ENCODE assay signal across 9 mouse cellular contexts in the genomic region with DNA sequence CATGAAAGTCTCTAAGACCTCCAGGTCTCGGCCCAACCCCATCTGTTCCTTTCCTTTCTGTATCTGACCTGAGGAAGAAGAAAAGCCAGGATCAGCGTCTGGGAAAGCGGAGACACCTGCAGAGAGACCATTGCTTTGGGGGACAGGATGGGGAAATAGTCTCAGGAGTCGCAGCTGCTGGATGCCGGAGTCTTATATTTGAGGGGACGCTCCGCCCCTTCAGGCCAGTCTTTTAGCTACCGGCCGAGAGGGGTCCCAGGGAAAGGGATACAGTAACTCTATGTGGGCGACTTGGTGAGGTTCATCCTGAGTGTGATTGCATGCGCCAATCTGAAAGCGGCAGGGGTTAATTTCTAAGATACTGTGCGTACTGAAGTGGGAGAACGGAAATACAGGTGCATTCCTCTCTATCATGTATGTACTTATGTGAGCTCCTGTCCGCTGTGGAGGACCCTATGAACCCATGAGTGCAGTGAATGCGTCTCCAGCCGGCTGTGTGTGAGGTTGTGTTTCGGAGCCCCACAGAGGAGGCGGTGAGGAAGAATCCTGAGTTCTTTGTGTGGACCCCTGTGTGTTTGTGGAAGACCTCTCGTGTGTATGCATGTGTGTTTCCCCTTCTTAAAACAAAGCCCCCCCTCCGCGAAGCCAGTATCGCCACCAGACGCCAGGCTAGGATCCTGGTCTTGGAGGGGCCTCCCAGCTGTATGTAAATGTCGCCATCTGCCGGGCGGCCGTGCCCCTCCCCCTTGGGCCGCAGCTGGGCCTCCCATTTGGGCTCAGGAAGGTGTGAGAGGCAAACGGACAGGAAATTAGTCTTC. TPM values are rescaled to one million over a fixed set of nuclear protein-coding genes. Genes with fewer than 3 reads are reported as not detected.
DNase-seq lines count a peak whose midpoint lies in the region; ATAC-seq and TF ChIP-seq lines count a peak whose summit lies in the region.
"Had no signal": no experiment of that assay in that cellular context is flagged by ENCODE, and none has a peak within 500 bp of the region (broad histone marks: within the 10 kb centered on the region; RNA-seq: fewer than 3 reads in every experiment).

A gene (minus strand): TSS at position 623 of the 818 bp plus-strand sequence.

- no peaks in the 10 kb centered on the region for H3K36me3 ChIP-seq in kidney, adult 2 months (ENCODE audit: control insufficient read depth, insufficient read depth, low read length)
- peaks cover 16% of the 10 kb centered on the region for H3K36me3 ChIP-seq in liver, postnatal 0 days (replicated peaks; ENCODE audit: insufficient read depth, low read length)
- peaks cover 22% of the 10 kb centered on the region for H3K36me3 ChIP-seq in neural tube, embryonic 12.5 days

- TF ChIP-seq EP300 in liver, postnatal 0 days (IDR thresholded peaks at IDR 0.05; ENCODE audit: low read depth): no peak

- peak; percentile 44; the same call in 1 of the 2 replicates for ATAC-seq in liver, postnatal 0 days
- ATAC-seq in neural tube, embryonic 12.5 days (ENCODE audit: low FRiP score, low read depth): peak; percentile 83

- peak; percentile 50 for TF ChIP-seq CTCF in kidney, adult 2 months (conservative IDR thresholded peaks at IDR 0.05; ENCODE audit: insufficient read depth, insufficient read length, low read depth, low read length)
- peak; percentile 73 for TF ChIP-seq CTCF in liver, postnatal 0 days (IDR thresholded peaks at IDR 0.05; ENCODE audit: low read depth)

- no peak within 1 kb of the TSS for H3K27ac ChIP-seq in kidney, adult 2 months (ENCODE audit: insufficient read depth, low read depth, low read length)
- no peak within 1 kb of the TSS for H3K27ac ChIP-seq in liver, postnatal 0 days (ENCODE audit: low read depth)
- peak within 1 kb of the TSS; percentile 77 for H3K27ac ChIP-seq in neural tube, embryonic 12.5 days

- WGBS in kidney, adult 2 months: 3% methylated on average over 30 of the region's 30 CpGs
- 3% methylated on average over 30 of the region's 30 CpGs for WGBS in liver, postnatal 0 days (ENCODE audit: insufficient replicate concordance)
- 1% methylated on average over 30 of the region's 30 CpGs for WGBS in neural tube, embryonic 12.5 days

- H3K9me3 ChIP-seq in liver, postnatal 0 days (ENCODE audit: low read length): no peaks in the 10 kb centered on the region
- no peaks in the 10 kb centered on the region for H3K9me3 ChIP-seq in neural tube, embryonic 12.5 days

- no peak for TF ChIP-seq POLR2A in kidney, adult 2 months (IDR thresholded peaks at IDR 0.05; ENCODE audit: low read depth, low read length)

- H3K27me3 ChIP-seq in kidney, adult 2 months (replicated peaks; ENCODE audit: control insufficient read depth, insufficient read depth, low read length): no peaks in the 10 kb centered on the region
- peaks cover 50% of the 10 kb centered on the region for H3K27me3 ChIP-seq in liver, postnatal 0 days (ENCODE audit: insufficient read depth, low read length)
- peaks cover 8% of the 10 kb centered on the region; the same call in 1 of the 2 replicates for H3K27me3 ChIP-seq in neural tube, embryonic 12.5 days (replicated peaks)

- DNase-seq in right cerebral cortex, adult 2 months (ENCODE audit: low spot score in 2 of 2): peak; percentile 33 to 34
- no peak for DNase-seq in right cerebral cortex, postnatal 36 days (ENCODE audit: low spot score in 2 of 2)
- DNase-seq in c-Kit-positive CD71-negative TER-119-negative erythroid progenitor cells, embryonic 14.5 days (ENCODE audit: low read depth): peak; percentile 42
- DNase-seq in heart, adult 8-10 months (ENCODE audit: low spot score): peak; percentile 28
- DNase-seq in kidney, adult 2 months: peak; percentile 43
- DNase-seq in liver, postnatal 0 days: peak; percentile 72
- DNase-seq in thymus, postnatal 36 days: peak; percentile 58 to 68

- no peaks in the 10 kb centered on the region for H3K4me1 ChIP-seq in kidney, adult 2 months (ENCODE audit: control insufficient read depth, insufficient read depth, low read length)
- peaks cover 2% of the 10 kb centered on the region for H3K4me1 ChIP-seq in liver, postnatal 0 days (ENCODE audit: insufficient read depth)
- H3K4me1 ChIP-seq in neural tube, embryonic 12.5 days: peaks cover 28% of the 10 kb centered on the region

- H3K4me3 ChIP-seq in kidney, adult 2 months (ENCODE audit: insufficient read depth, low read depth, low read length): no peak within 1 kb of the TSS
- peak within 1 kb of the TSS; percentile 19; the same call in 1 of the 2 replicates for H3K4me3 ChIP-seq in liver, postnatal 0 days (ENCODE audit: low read depth, low read length)
- H3K4me3 ChIP-seq in neural tube, embryonic 12.5 days: peak within 1 kb of the TSS; percentile 60
- H3K4me3 ChIP-seq: myocyte had no signal

- H3K9ac ChIP-seq in liver, postnatal 0 days (replicated peaks): no peak within 1 kb of the TSS
- H3K9ac ChIP-seq in neural tube, embryonic 12.5 days: peak within 1 kb of the TSS; percentile 85

- H3K4me2 ChIP-seq in liver, postnatal 0 days (ENCODE audit: low read depth, low read length): peak within 1 kb of the TSS; percentile 62
- peak within 1 kb of the TSS; percentile 72 for H3K4me2 ChIP-seq in neural tube, embryonic 12.5 days (replicated peaks)

RNA-seq across cellular contexts. Expression of the gene that starts here (rescaled TPM):
- not detected for total RNA-seq in heart, adult 8-10 months (2022)
- polyA plus RNA-seq in kidney, adult 2 months (2012; rRNA removed): not detected in 2 replicates
- polyA plus RNA-seq in liver, postnatal 0 days (2015; fragmentation: Nextera tagmentation; extraction: Ambion mirVana): 0.12 TPM in 1 of 2 replicates, not detected in the other
- 80.4 and 82.2 TPM in 2 replicates for polyA plus RNA-seq in neural tube, embryonic 12.5 days (2016; fragmentation: Nextera tagmentation; extraction: Ambion mirVana)

Comparison
In these comparisons a context has a peak if more than half of its experiments do, and no peak if none do; other contexts are left out.
1. RNA of the gene that starts here (polyA plus RNA-seq): 80.4 to 82.2 TPM in neural tube, embryonic 12.5 days; 0.12 TPM in liver, postnatal 0 days and not detected in kidney, adult 2 months; every median in the first group is over 10 times any median in the second.
2. DNase-seq: peak in right cerebral cortex, adult 2 months (2 of 2), c-Kit-positive CD71-negative TER-119-negative erythroid progenitor cells, embryonic 14.5 days (single experiment) and thymus, postnatal 36 days (2 of 2); none in right cerebral cortex, postnatal 36 days (0 of 2).
3. Peak in DNase-seq in heart, adult 8-10 months; RNA of the gene not detected or under 1 TPM.
4. Peak in DNase-seq in kidney, adult 2 months; RNA of the gene not detected or under 1 TPM.
5. Peak in DNase-seq, ATAC-seq, H3K4me3 ChIP-seq and H3K4me2 ChIP-seq in liver, postnatal 0 days; RNA of the gene not detected or under 1 TPM.